Mouse (Mus musculus): ENCODE data around the gene Tm6sf1. TPM values are rescaled to one million over a fixed set of nuclear protein-coding genes. Genes with fewer than 3 reads are reported as not detected.

Gene Tm6sf1
- total and polyA plus RNA-seq, 3 experiments: 0.28 to 0.93 (median 0.57) TPM

GRCm38 (mm10) chr7:81865937-81866336 is 7.1 kb downstream of the Tm6sf1 start:
- dilution Hi-C loops (cut with MboI; ENCODE audit: extremely low pct_ligation_motif_present, extremely low pct_unique_long_range_greater_than_20kb, low sequenced_read_pairs): no loop called here

GRCm38 (mm10) chr7:81867231-81867930 is 8.6 kb downstream of the Tm6sf1 start:
- no peak for DNase-seq (ENCODE audit: extremely low read depth)
- TF ChIP-seq JUN (IDR thresholded peaks at IDR 0.05; ENCODE audit: insufficient read depth, low read depth, low read length) (no peak), IRF4 (IDR thresholded peaks at IDR 0.05; ENCODE audit: low read depth, low read length) (no peak), NRF1 (IDR thresholded peaks at IDR 0.05; ENCODE audit: low read depth, low read length) (no peak), BHLHE40 (IDR thresholded peaks at IDR 0.05; ENCODE audit: low read depth, low read length) (no peak), PAX5 (IDR thresholded peaks at IDR 0.05; ENCODE audit: low read length) (no peak)

More at GRCm38 (mm10) chr7:81865937-81866336, 7.1 kb downstream of the Tm6sf1 start:
- DNase-seq (ENCODE audit: extremely low read depth): no peak
- Histone ChIP-seq H3K9ac (ENCODE audit: insufficient read depth, low read depth) (no peak overlapping the region), H3K9me3 (replicated peaks; ENCODE audit: low read length) (no peaks in the 10 kb centered on the region), H3K27me3 (replicated peaks) (no peaks in the 10 kb centered on the region), H3K27ac (ENCODE audit: insufficient read depth, low read depth) (no peak overlapping the region), H3K79me2 (replicated peaks; ENCODE audit: control insufficient read depth, extremely low read depth, insufficient read depth, poor library complexity, severe bottlenecking) (no peaks in the 10 kb centered on the region), H3K4me2 (ENCODE audit: insufficient read depth, low read depth, poor library complexity, severe bottlenecking) (no peak overlapping the region), H3K4me1 (ENCODE audit: control insufficient read depth in 1 of 2, insufficient read depth in 2 of 2) (peaks cover 8 to 51% of the 10 kb centered on the region in 2 experiments), H3K4me3 (replicated peaks in 1 of 3; ENCODE audit: low read depth in 2 of 3, low read length in 2 of 3, poor library complexity in 1 of 3) (no peak overlapping the region), H3K36me3 (replicated peaks in 1 of 2; ENCODE audit: control insufficient read depth in 1 of 2, insufficient read depth in 1 of 2, low read length in 1 of 2) (no peaks in the 10 kb centered on the region)
- in situ Hi-C loops (cut with MboI; ENCODE audit: low pct_ligation_motif_present, low pct_unique_long_range_greater_than_20kb, low sequenced_read_pairs): no loop called here
- TF ChIP-seq USF1 (IDR thresholded peaks at IDR 0.05; ENCODE audit: low read depth, low read length) (no peak), POLR2AphosphoS2 (IDR thresholded peaks at IDR 0.05; ENCODE audit: low read depth, low read length) (no peak), GABPA (IDR thresholded peaks at IDR 0.05; ENCODE audit: insufficient replicate concordance, low read depth, low read length) (no peak), CHD2 (IDR thresholded peaks at IDR 0.05; ENCODE audit: low read length) (no peak)

GRCm38 (mm10) chr7:81868158-81868557 is 9.4 kb downstream of the Tm6sf1 start:
- Histone ChIP-seq H3K9ac (ENCODE audit: insufficient read depth, low read depth) (no peak overlapping the region), H3K9me3 (replicated peaks; ENCODE audit: low read length) (no peaks in the 10 kb centered on the region), H3K4me1 (ENCODE audit: control insufficient read depth in 1 of 2, insufficient read depth in 2 of 2) (peaks cover 6 to 30% of the 10 kb centered on the region in 2 experiments), H3K79me2 (replicated peaks; ENCODE audit: control insufficient read depth, extremely low read depth, insufficient read depth, poor library complexity, severe bottlenecking) (no peaks in the 10 kb centered on the region), H3K4me3 (replicated peaks in 1 of 3; ENCODE audit: low read depth in 2 of 3, low read length in 2 of 3, poor library complexity in 1 of 3) (no peak overlapping the region), H3K36me3 (replicated peaks in 1 of 2; ENCODE audit: control insufficient read depth in 1 of 2, insufficient read depth in 1 of 2, low read length in 1 of 2) (no peaks in the 10 kb centered on the region), H3K27me3 (replicated peaks) (no peaks in the 10 kb centered on the region), H3K4me2 (ENCODE audit: insufficient read depth, low read depth, poor library complexity, severe bottlenecking) (no peak overlapping the region), H3K27ac (ENCODE audit: insufficient read depth, low read depth) (no peak overlapping the region)
- peak; percentile 73 for DNase-seq (ENCODE audit: extremely low read depth)
- dilution Hi-C loops (cut with MboI; ENCODE audit: extremely low pct_ligation_motif_present, extremely low pct_unique_long_range_greater_than_20kb, low sequenced_read_pairs) (no loop called here), in situ Hi-C loops (cut with MboI; ENCODE audit: low pct_ligation_motif_present, low pct_unique_long_range_greater_than_20kb, low sequenced_read_pairs) (no loop called here)
- TF ChIP-seq PAX5 (IDR thresholded peaks at IDR 0.05; ENCODE audit: low read length) (no peak), UBTF (IDR thresholded peaks at IDR 0.05; ENCODE audit: low read depth, low read length) (no peak), USF2 (conservative IDR thresholded peaks at IDR 0.05; ENCODE audit: low read depth, low read length) (no peak), MXI1 (IDR thresholded peaks at IDR 0.05; ENCODE audit: low read depth, low read length) (no peak), CHD2 (IDR thresholded peaks at IDR 0.05; ENCODE audit: low read length) (no peak), MAFK (IDR thresholded peaks at IDR 0.05; ENCODE audit: insufficient replicate concordance, low read length) (no peak), JUND (conservative IDR thresholded peaks at IDR 0.05; ENCODE audit: low read depth, low read length) (no peak), BHLHE40 (IDR thresholded peaks at IDR 0.05; ENCODE audit: low read depth, low read length) (no peak), JUN (IDR thresholded peaks at IDR 0.05; ENCODE audit: insufficient read depth, low read depth, low read length) (no peak), ZMIZ1 (IDR thresholded peaks at IDR 0.05; ENCODE audit: low read depth, low read length) (no peak), POLR2AphosphoS2 (IDR thresholded peaks at IDR 0.05; ENCODE audit: low read depth, low read length) (no peak), NRF1 (IDR thresholded peaks at IDR 0.05; ENCODE audit: low read depth, low read length) (0 out of 2 replicates have a peak, but pooled peaks have one; percentile 17), MAZ (IDR thresholded peaks at IDR 0.05; ENCODE audit: low read depth, low read length) (0 out of 2 replicates have a peak, but pooled peaks have one; percentile 41), RAD21 (IDR thresholded peaks at IDR 0.05; ENCODE audit: low read depth, low read length) (peak; percentile 68), KAT2A (IDR thresholded peaks at IDR 0.05; ENCODE audit: insufficient replicate concordance, low read length) (no peak), TBP (conservative IDR thresholded peaks at IDR 0.05; ENCODE audit: low read depth, low read length) (no peak), ETS1 (conservative IDR thresholded peaks at IDR 0.05; ENCODE audit: low read depth, low read length) (0 out of 2 replicates have a peak, but pooled peaks have one; percentile 26), GABPA (IDR thresholded peaks at IDR 0.05; ENCODE audit: insufficient replicate concordance, low read depth, low read length) (no peak), CHD1 (IDR thresholded peaks at IDR 0.05; ENCODE audit: low read depth, low read length) (no peak), MAX (IDR thresholded peaks at IDR 0.05; ENCODE audit: low read length) (no peak)

More at GRCm38 (mm10) chr7:81867231-81867930, 8.6 kb downstream of the Tm6sf1 start:
- no peaks in the 10 kb centered on the region for H3K36me3 ChIP-seq (replicated peaks in 1 of 2; ENCODE audit: control insufficient read depth in 1 of 2, insufficient read depth in 1 of 2, low read length in 1 of 2)
- in situ Hi-C loops (cut with MboI; ENCODE audit: low pct_ligation_motif_present, low pct_unique_long_range_greater_than_20kb, low sequenced_read_pairs): no loop called here
- H3K27ac ChIP-seq (ENCODE audit: insufficient read depth, low read depth): no peak overlapping the region
- no peak overlapping the region for H3K9ac ChIP-seq (ENCODE audit: insufficient read depth, low read depth)
- H3K9me3 ChIP-seq (replicated peaks; ENCODE audit: low read length): no peaks in the 10 kb centered on the region
- no peaks in the 10 kb centered on the region for H3K27me3 ChIP-seq (replicated peaks)
- no peaks in the 10 kb centered on the region for H3K79me2 ChIP-seq (replicated peaks; ENCODE audit: control insufficient read depth, extremely low read depth, insufficient read depth, poor library complexity, severe bottlenecking)
- dilution Hi-C loops (cut with MboI; ENCODE audit: extremely low pct_ligation_motif_present, extremely low pct_unique_long_range_greater_than_20kb, low sequenced_read_pairs): no loop called here
- peaks cover 6 to 38% of the 10 kb centered on the region in 2 experiments for H3K4me1 ChIP-seq (ENCODE audit: control insufficient read depth in 1 of 2, insufficient read depth in 2 of 2)
- H3K4me3 ChIP-seq (replicated peaks in 1 of 3; ENCODE audit: low read depth in 2 of 3, low read length in 2 of 3, poor library complexity in 1 of 3): no peak overlapping the region
- H3K4me2 ChIP-seq (ENCODE audit: insufficient read depth, low read depth, poor library complexity, severe bottlenecking): no peak overlapping the region

Data from CH12.LX (cell line).